Mouse (Mus musculus): Measurements from ENCODE around the gene Nol11.
"Not testable (repeated sequence)": the region's sequence is repeated elsewhere in the genome, so short reads cannot be mapped to it uniquely, and the experiment has no call there.

Nol11 gene

DNA sequence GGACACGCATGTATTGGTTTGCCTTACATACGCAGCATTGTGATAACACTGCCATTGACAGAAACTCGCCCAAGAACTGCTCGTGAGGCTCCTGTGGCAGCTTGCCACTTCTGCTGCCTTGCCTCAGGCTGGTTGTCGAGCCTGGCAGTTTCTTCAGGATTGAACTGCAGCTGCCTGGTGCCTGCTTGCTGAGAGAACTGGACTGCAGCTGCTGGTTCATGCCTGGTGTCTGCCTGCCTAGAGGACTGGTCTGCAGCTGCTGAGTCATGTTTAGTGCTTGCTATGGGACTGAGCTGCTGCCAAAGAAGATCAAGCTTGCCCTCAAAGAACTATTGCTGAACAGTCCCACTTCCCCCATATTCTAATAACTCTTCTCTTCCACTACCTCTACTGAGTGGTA is 33.9 kb downstream of the Nol11 start:
- no peak for ATAC-seq (ENCODE audit: low TSS enrichment)

DNA sequence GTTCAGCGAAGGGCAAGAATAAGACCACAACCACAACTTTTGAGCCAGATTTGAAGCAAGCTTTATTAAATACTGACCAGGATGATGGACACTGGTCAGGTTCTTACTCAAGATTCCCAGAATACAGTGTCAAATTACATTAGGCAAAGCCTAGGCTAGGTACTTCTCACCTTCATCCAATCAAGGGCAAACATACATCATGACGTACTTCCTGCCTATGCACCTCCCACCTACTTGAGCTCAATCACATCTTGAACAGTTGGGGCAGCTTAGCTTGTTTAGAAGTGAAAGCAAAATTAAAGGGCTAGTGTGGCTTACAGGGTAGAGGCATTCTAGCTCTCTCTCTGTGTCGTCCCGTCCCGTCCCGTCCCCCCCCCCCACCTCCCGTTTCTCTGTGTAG is 34.8 kb downstream of the Nol11 start:
- ATAC-seq (ENCODE audit: low TSS enrichment): no peak

DNA sequence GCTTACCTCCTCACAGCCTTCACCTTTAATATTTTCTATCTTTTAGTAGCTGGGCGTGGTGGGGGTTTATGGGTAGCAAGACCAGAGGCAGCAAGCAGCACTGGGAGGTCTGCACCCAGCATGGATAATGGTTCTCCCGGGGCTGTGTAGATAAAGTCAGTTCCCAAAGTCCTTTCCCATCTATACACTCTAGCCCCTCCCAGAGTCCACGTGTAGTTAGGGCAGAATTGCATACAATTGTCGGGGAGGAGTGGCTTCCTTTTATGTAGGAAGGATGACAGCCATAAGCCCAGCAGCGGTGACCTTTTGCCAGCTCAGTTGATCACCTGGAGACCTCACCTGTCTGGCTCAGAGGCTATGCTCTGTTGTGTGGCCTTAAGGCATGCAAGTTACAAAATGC is 35.5 kb downstream of the Nol11 start:
- ATAC-seq (ENCODE audit: low TSS enrichment): no peak

GRCm38 (mm10) chr11:107151809-107152208 is 37.4 kb downstream of the Nol11 start:
- no peak for ATAC-seq (ENCODE audit: low TSS enrichment)

- not testable (repeated sequence) for ATAC-seq (ENCODE audit: low TSS enrichment)
Measured at GRCm38 (mm10) chr11:107143956-107144355, 45.2 kb downstream of the Nol11 start.

- no peak for ATAC-seq (ENCODE audit: low TSS enrichment)
Measured at GRCm38 (mm10) chr11:107142382-107142781, 46.8 kb downstream of the Nol11 start.

- no peak for ATAC-seq (ENCODE audit: low TSS enrichment)
Measured at GRCm38 (mm10) chr11:107140756-107141155, 48.4 kb downstream of the Nol11 start.

DNA sequence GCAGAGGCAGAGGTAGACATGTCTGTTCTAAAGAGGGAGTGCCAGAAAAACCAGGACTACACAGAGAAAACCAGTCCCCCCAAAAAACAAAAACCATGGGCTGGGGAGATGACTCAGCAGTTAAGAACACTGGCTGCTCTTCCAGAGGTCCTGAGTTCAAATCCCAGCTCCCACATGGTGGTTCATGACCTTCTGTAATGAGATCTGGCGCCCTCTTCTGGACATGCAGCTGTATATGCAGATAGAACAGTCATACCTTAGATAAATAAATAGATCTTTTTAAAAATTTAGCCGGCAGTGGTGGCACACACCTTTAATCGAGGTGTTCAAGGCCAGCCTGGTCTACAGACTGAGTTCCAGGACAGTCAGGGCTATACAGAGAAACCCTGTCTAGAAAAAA is 50.5 kb downstream of the Nol11 start:
- no peak for ATAC-seq (ENCODE audit: low TSS enrichment)

GRCm38 (mm10) chr11:107137593-107137992 is 51.6 kb downstream of the Nol11 start:
- ATAC-seq (ENCODE audit: low TSS enrichment): no peak

GRCm38 (mm10) chr11:107136458-107136857 is 52.7 kb downstream of the Nol11 start:
- not testable (repeated sequence) for ATAC-seq (ENCODE audit: low TSS enrichment)

DNA sequence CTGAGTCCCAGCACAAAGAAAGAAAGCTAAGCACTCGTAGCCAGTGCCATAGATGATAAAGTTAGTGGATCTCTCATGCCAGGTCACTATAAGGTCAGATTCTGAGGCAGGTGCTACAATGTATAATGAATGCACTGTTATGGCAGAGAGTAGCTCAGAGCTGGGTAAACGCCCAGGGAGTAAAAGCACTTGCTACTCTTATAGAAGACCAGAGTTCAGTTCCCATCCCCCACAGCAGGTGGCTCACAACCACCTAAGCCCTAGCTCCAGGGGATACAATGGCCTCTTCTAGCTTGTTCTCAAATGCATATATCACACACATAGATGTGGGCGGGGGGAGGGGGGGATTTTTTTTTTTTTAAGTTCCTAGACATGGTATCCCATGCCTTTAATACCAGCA is 53.4 kb downstream of the Nol11 start:
- ATAC-seq (ENCODE audit: low TSS enrichment): no peak

- ATAC-seq (ENCODE audit: low TSS enrichment): no peak
Measured at GRCm38 (mm10) chr11:107132426-107132825, 56.8 kb downstream of the Nol11 start.

DNA sequence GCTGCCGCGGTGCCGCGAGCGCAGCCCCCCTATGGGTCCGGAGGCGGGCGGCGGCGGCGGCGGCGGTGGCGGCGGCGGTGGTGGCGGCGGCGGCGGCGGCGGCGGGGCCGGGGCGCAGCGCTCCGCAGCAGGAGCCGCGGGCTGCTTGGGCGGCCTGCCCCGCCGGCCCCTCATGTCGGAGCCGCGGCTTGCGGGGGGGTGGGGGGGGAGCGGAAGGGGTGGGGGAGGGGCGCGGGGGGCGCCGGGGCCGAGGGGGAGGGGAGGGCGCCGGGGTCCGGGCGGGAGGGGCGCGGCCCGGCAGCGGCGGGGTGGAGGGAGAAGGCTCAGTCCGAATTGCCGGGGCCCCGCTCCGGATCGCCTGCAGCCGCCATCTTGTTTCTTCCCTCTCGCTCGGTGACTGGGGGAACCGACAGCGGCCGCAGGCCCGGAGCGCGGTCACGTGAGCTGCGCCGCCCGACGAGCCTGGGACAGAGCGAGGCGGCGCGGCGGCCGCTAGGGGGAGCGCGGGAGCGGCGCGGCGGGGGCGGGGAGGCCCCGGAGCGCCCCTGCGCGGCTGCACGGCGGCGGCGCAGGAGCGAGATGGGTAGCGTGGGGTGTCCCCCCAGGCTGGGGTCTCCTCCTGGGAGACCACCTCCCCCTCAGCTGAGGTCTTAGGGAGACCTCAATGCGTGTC is 57.3 kb downstream of the Nol11 start, which contains the start of gene Bptf:
Gene Bptf, minus strand, starts transcription at position 379 of the 673 bp plus-strand sequence.
- ATAC-seq (ENCODE audit: low TSS enrichment): peak; percentile 93

DNA sequence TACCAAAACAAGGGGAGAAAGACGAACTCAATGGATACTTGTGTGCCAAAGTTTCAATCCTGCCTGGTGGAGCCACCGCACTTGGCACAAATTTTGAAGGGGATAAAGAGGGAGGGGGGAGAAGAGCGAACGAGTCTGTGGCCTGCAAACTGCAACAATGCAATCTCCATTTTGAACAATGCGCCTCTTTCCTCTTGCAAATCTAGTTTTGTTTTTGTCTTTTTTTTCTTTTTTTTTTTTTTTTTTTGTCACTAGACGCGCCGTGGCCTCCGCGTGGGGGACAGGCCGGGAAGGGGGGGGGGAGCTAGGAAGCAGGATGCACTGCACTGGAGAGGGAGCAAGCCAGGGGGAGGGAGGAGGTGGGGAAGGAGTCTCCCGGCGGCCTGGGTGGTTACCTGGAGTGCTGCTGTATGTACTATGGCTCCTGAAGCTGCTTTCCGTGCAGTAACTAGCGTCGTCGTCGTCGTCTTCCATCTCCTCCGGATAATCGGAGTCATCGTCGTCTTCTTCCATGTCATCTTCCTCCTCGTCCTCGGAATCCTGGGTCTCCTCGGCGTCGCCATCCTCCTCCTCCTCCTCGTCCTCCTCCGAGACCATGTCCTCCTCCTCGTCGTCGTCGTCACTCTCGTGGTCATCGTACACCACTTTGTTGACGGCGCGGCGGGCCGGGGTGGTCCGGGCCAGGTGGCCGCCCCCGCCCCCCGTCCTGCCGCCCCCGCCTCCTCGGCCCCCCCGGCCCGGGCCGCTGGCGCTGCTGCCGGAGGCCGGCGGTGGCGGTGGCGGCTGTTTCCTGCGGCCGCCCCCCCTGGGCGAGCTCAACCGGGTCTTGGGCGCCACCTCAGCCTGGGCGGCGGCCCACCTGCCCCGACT is 58.1 kb downstream of the Nol11 start:
- ATAC-seq (ENCODE audit: low TSS enrichment): peak; percentile 66

- no peak for ATAC-seq (ENCODE audit: low TSS enrichment)
Measured at GRCm38 (mm10) chr11:107130221-107130788, 58.9 kb downstream of the Nol11 start.

GRCm38 (mm10) chr11:107129641-107130040 is 59.5 kb downstream of the Nol11 start:
- ATAC-seq (ENCODE audit: low TSS enrichment): no peak

DNA sequence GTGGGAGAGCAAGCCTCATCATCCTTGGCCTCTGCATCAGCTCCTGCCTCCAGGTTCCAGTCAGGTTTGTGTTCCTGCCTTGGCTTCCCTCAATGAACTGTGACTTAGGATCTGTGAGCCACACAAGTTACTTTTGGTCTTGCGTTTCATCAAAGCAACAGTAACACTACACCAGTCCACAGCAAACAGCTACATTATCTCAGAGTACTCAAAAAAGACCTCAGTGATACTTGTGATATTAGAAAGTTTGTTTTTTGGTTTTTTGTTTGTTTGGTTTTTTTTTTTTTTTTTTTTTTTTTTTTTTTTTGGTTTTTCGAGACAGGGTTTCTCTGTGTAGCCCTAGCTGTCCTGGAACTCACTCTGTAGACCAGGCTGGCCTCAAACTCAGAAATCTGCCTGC is 62.5 kb downstream of the Nol11 start:
- not testable (repeated sequence) for ATAC-seq (ENCODE audit: low TSS enrichment)

- ATAC-seq (ENCODE audit: low TSS enrichment): no peak
Measured at GRCm38 (mm10) chr11:107125011-107125410, 64.2 kb downstream of the Nol11 start.

DNA sequence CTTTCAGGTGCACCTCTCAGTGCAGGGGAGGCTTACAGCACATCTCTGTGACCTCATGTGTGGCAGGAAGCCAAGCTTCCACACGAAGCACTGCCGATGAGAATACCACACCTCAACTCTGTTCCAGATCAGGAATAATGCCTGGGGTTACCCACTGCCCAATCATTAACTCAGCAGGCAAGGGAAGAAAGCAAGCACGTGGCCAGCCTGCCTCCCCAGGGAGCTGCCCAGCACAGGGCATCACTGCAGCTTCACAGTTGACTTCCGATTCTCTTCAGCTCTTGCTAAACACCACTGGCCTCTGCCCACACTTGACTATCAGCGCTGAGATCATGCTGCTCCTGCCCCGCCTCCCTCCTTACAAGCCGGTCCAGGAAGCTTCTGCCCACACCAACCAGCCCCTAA is 64.9 kb downstream of the Nol11 start:
- peak; percentile 85; the same call in 1 of the 2 replicates for ATAC-seq (ENCODE audit: low TSS enrichment)

- peak; percentile 78; the same call in 1 of the 2 replicates for ATAC-seq (ENCODE audit: low TSS enrichment)
Measured at GRCm38 (mm10) chr11:107117789-107118188, 71.4 kb downstream of the Nol11 start.

All from frontal cortex, adult (tissue).